Mouse (Mus musculus): ENCODE measurements around the gene Musk. TPM values are rescaled to one million over a fixed set of nuclear protein-coding genes. Genes with fewer than 3 reads are reported as not detected.

The Musk gene
- total and polyA plus RNA-seq, 3 experiments, result not detected

GRCm38 (mm10) chr4:58317536-58317935, 31.8 kb downstream of the Musk start:
- TF ChIP-seq MXI1 (IDR thresholded peaks at IDR 0.05; ENCODE audit: low read depth, low read length), result no peak
- no peak for TF ChIP-seq ZNF384 (IDR thresholded peaks at IDR 0.05; ENCODE audit: low read depth, low read length)
- no peak for TF ChIP-seq POLR2AphosphoS5 (IDR thresholded peaks at IDR 0.05; ENCODE audit: borderline replicate concordance, low read depth, low read length)
- TF ChIP-seq MAFK (IDR thresholded peaks at IDR 0.05; ENCODE audit: borderline replicate concordance, low read depth, low read length), result no peak
- H3K36me3 ChIP-seq (ENCODE audit: control insufficient read depth in 1 of 2, insufficient read depth in 2 of 2, low read length in 2 of 2), result no peaks in the 10 kb centered on the region

GRCm38 (mm10) chr4:58320293-58320692, 34.5 kb downstream of the Musk start:
- TF ChIP-seq POLR2AphosphoS2 (IDR thresholded peaks at IDR 0.05; ENCODE audit: low read length) (no peak), RCOR1 (IDR thresholded peaks at IDR 0.05; ENCODE audit: low read depth, low read length) (no peak), ZKSCAN1 (IDR thresholded peaks at IDR 0.05; ENCODE audit: low read depth, low read length) (no peak), ETS1 (IDR thresholded peaks at IDR 0.05; ENCODE audit: low read depth, low read length) (no peak), CTCF (IDR thresholded peaks at IDR 0.05 in 2 of 3, conservative IDR thresholded peaks at IDR 0.05 in 1 of 3; ENCODE audit: control insufficient read depth in 1 of 3, insufficient read depth in 1 of 3, low read depth in 2 of 3, low read length in 3 of 3, poor library complexity in 1 of 3, severe bottlenecking in 1 of 3) (no peak), CHD2 (IDR thresholded peaks at IDR 0.05; ENCODE audit: low read length) (no peak), UBTF (IDR thresholded peaks at IDR 0.05; ENCODE audit: borderline replicate concordance, insufficient read depth, low read depth, low read length) (no peak), GABPA (IDR thresholded peaks at IDR 0.05; ENCODE audit: low read depth, low read length) (no peak), MEF2A (IDR thresholded peaks at IDR 0.05; ENCODE audit: extremely low read depth, insufficient replicate concordance, low read depth, low read length, poor library complexity, severe bottlenecking) (no peak), EP300 (IDR thresholded peaks at IDR 0.05; ENCODE audit: low read depth in 1 of 2, low read length in 2 of 2) (no peak), SMC3 (IDR thresholded peaks at IDR 0.05; ENCODE audit: low read depth, low read length) (no peak), SIN3A (IDR thresholded peaks at IDR 0.05; ENCODE audit: low read length) (no peak), NELFE (IDR thresholded peaks at IDR 0.05; ENCODE audit: low read depth, low read length) (no peak), MAZ (IDR thresholded peaks at IDR 0.05; ENCODE audit: low read depth, low read length) (no peak), USF1 (IDR thresholded peaks at IDR 0.05; ENCODE audit: low read depth, low read length) (no peak), GATA1 (IDR thresholded peaks at IDR 0.05; ENCODE audit: low read depth, low read length) (no peak), USF2 (IDR thresholded peaks at IDR 0.05; ENCODE audit: borderline replicate concordance in 1 of 2, insufficient read depth in 1 of 2, low read depth in 1 of 2, low read length in 2 of 2) (no peak), E2F4 (IDR thresholded peaks at IDR 0.05; ENCODE audit: borderline replicate concordance, low read depth, low read length) (no peak), TAL1 (IDR thresholded peaks at IDR 0.05; ENCODE audit: low read length) (no peak)
- H3K4me3 ChIP-seq (ENCODE audit: control insufficient read depth in 1 of 2, insufficient read depth in 1 of 2, low read depth in 2 of 2, low read length in 2 of 2), result no peak overlapping the region

More at GRCm38 (mm10) chr4:58317536-58317935, 31.8 kb downstream of the Musk start:
- no peaks in the 10 kb centered on the region for H3K4me1 ChIP-seq (ENCODE audit: control insufficient read depth in 1 of 2, insufficient read depth in 2 of 2, low read length in 2 of 2)
- H3K4me3 ChIP-seq (ENCODE audit: control insufficient read depth in 1 of 2, insufficient read depth in 1 of 2, low read depth in 2 of 2, low read length in 2 of 2), result no peak overlapping the region
- H3K27ac ChIP-seq (ENCODE audit: control insufficient read depth, low read depth, low read length), result no peak overlapping the region
- no peak for DNase-seq (ENCODE audit: low read depth, low spot score)
- H3K79me2 ChIP-seq (ENCODE audit: control insufficient read depth, insufficient read depth, low read length, poor library complexity), result no peaks in the 10 kb centered on the region
- no peaks in the 10 kb centered on the region; a peak in 1 of 4 replicates for H3K27me3 ChIP-seq (ENCODE audit: control insufficient read depth in 1 of 2, insufficient read depth in 2 of 2, low read length in 2 of 2)
- H3K9ac ChIP-seq (ENCODE audit: control insufficient read depth, low read depth, low read length, poor library complexity, severe bottlenecking), result no peak overlapping the region
- no peaks in the 10 kb centered on the region for H3K9me3 ChIP-seq (replicated peaks; ENCODE audit: insufficient read depth, low read length)

More at GRCm38 (mm10) chr4:58320293-58320692, 34.5 kb downstream of the Musk start:
- H3K9ac ChIP-seq (ENCODE audit: control insufficient read depth, low read depth, low read length, poor library complexity, severe bottlenecking), result no peak overlapping the region
- no peaks in the 10 kb centered on the region for H3K36me3 ChIP-seq (ENCODE audit: control insufficient read depth in 1 of 2, insufficient read depth in 2 of 2, low read length in 2 of 2)
- no peaks in the 10 kb centered on the region for H3K9me3 ChIP-seq (replicated peaks; ENCODE audit: insufficient read depth, low read length)
- no peak for DNase-seq (ENCODE audit: low read depth, low spot score)
- H3K27ac ChIP-seq (ENCODE audit: control insufficient read depth, low read depth, low read length), result no peak overlapping the region
- no peaks in the 10 kb centered on the region for H3K79me2 ChIP-seq (ENCODE audit: control insufficient read depth, insufficient read depth, low read length, poor library complexity)
- H3K27me3 ChIP-seq (ENCODE audit: control insufficient read depth in 1 of 2, insufficient read depth in 2 of 2, low read length in 2 of 2), result no peaks in the 10 kb centered on the region; a peak in 1 of 4 replicates
- no peaks in the 10 kb centered on the region for H3K4me1 ChIP-seq (ENCODE audit: control insufficient read depth in 1 of 2, insufficient read depth in 2 of 2, low read length in 2 of 2)
